Mouse (Mus musculus) forebrain, embryonic 15.5 days (tissue): ENCODE data around the gene Hdac10. TPM values are rescaled to one million over a fixed set of nuclear protein-coding genes. Genes with fewer than 3 reads are reported as not detected.

Source experiments
- ATAC-seq: fragments of 200-750 bp; cut with Nextera tagmentation; replicated peaks from 2 replicates; pipeline ENCODE4 v1.8.0; 2017; ENCODE audit warnings: mild to moderate bottlenecking, moderate TSS enrichment, moderate library complexity
- H3K27ac ChIP-seq: fragments of 300-500 bp; sonication (generic); replicated peaks from 2 replicates; pipeline ENCODE4 v1.5.1; 2015; ENCODE audit warnings: mild to moderate bottlenecking, inconsistent platforms
- H3K27me3 ChIP-seq: fragments of 300-500 bp; sonication (generic); 2 replicates; pipeline ENCODE4 v1.6.1; 2015; ENCODE audit warnings: inconsistent platforms
- H3K36me3 ChIP-seq: fragments of 300-500 bp; sonication (generic); 2 replicates; pipeline ENCODE4 v1.6.1; 2015; ENCODE audit warnings: mild to moderate bottlenecking, inconsistent platforms
- H3K4me1 ChIP-seq: fragments of 300-500 bp; sonication (generic); 2 replicates; pipeline ENCODE4 v1.6.1; 2015; ENCODE audit warnings: inconsistent platforms
- H3K4me2 ChIP-seq: fragments of 300-500 bp; sonication (generic); replicated peaks from 2 replicates; pipeline ENCODE4 v1.6.1; 2015; ENCODE audit warnings: mild to moderate bottlenecking, inconsistent platforms
- H3K4me3 ChIP-seq: fragments of 300-500 bp; sonication (generic); 2 replicates; pipeline ENCODE4 v1.5.1; 2015; ENCODE audit warnings: mild to moderate bottlenecking, inconsistent platforms
- H3K9ac ChIP-seq: fragments of 300-500 bp; sonication (generic); replicated peaks from 2 replicates; pipeline ENCODE4 v1.6.1; 2015; ENCODE audit warnings: mild to moderate bottlenecking, inconsistent platforms
- H3K9me3 ChIP-seq: fragments of 300-500 bp; sonication (generic); 2 replicates; pipeline ENCODE4 v1.6.1; 2016; ENCODE audit warnings: inconsistent platforms
- WGBS: fragments of 180-500 bp; shearing (Covaris S2); methylation state at CpG from one replicate; pipeline ENCODE4 v1.1.7; 2015; ENCODE audit warnings: mixed read lengths; 5-methylcytosine and 5-hydroxymethylcytosine counted together
- microRNA-seq: library from miRNA; unstranded; fragments of <30 nt; microRNA quantifications from one replicate; pipeline ENCODE4, GENCODE M21; 2016
- polyA plus RNA-seq: library from polyadenylated mRNA; unstranded; fragments of >200 nt; fragmentation: Nextera tagmentation; extraction: Ambion mirVana; gene quantifications from 2 replicates; pipeline ENCODE4 v1.2.1, GENCODE M21; 2015

Hdac10 gene
- polyA plus RNA-seq, 1 experiment from 2014 or later, result 31.5 TPM

DNA sequence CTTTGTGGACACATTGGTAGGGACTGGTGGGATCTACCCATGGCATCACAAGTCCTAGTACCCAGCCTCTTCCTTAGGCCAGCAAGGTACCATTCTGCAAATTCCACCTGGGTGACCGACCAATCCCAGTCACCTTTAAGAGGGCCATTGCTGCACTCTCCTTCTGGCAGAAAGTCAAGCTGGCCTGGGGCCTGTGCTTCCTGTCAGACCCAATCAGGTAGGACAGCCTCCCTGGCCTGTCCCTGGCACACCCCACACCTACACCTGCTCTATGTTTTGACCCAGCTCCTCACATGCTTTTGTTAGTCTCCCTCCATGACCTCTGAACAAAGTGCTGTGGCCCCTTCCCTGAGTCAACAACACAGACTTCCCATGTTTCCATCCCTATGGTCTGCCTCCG is 43.7 kb downstream of the Hdac10 start:
- 94% methylated on average over 2 of the region's 2 CpGs for WGBS
- no peak overlapping the region for H3K27ac ChIP-seq
- peaks cover 46% of the 10 kb centered on the region for H3K36me3 ChIP-seq
- no peaks in the 10 kb centered on the region for H3K27me3 ChIP-seq
- no peak overlapping the region for H3K4me2 ChIP-seq
- no peak for ATAC-seq
- no peak overlapping the region for H3K4me3 ChIP-seq
- H3K4me1 ChIP-seq, result peaks cover 13% of the 10 kb centered on the region
- H3K9me3 ChIP-seq, result no peaks in the 10 kb centered on the region
- H3K9ac ChIP-seq, result no peak overlapping the region

- H3K27ac ChIP-seq, result no peak overlapping the region
- H3K9ac ChIP-seq, result no peak overlapping the region
- 96% methylated on average over 1 of the region's 1 CpGs for WGBS
- no peak overlapping the region for H3K4me3 ChIP-seq
- no peak overlapping the region for H3K4me2 ChIP-seq
- no peak for ATAC-seq
- H3K9me3 ChIP-seq, result no peaks in the 10 kb centered on the region
- H3K36me3 ChIP-seq, result peaks cover 46% of the 10 kb centered on the region
- H3K4me1 ChIP-seq, result peaks cover 10% of the 10 kb centered on the region
- H3K27me3 ChIP-seq, result no peaks in the 10 kb centered on the region
Observed at GRCm38 (mm10) chr15:89083906-89084305, 44.6 kb downstream of the Hdac10 start.

DNA sequence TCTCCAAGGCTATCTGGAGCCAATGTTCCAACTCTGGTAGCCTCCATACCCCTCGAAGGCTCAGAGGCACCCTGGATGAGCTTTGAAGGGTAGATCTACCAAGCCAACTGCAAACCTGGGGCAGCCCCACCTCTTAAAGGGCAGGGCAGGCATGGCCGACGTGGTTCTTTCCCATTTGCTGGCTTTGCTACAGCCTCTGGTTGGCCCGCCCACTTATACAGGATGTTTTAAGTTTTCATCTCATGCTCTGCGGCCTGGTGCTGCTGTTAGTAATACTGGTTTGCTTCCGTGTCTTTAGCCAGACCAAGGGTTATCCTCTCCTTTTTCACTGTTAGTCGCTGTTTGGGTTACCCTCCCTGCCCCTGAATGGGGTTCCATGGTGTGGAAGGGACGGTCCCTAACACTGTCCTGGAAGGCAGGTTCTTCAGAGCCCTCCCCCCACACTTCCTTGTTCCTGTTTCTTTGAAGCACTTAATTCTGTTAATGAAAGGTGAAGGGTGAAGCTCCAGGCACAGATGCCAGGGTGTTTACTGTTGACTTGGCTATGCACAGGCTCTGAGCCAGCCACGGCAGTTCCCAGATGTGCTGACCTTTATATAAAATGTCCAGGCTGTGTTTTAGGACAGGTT is 50.2 kb downstream of the Hdac10 start:
- H3K27me3 ChIP-seq, result no peaks in the 10 kb centered on the region
- peaks cover 13% of the 10 kb centered on the region for H3K36me3 ChIP-seq
- H3K4me3 ChIP-seq, result no peak overlapping the region
- no peak overlapping the region for H3K9ac ChIP-seq
- H3K4me1 ChIP-seq, result peaks cover 36% of the 10 kb centered on the region
- no peaks in the 10 kb centered on the region for H3K9me3 ChIP-seq
- no peak overlapping the region for H3K27ac ChIP-seq
- no peak for ATAC-seq
- no peak overlapping the region for H3K4me2 ChIP-seq
- WGBS, result 78% methylated on average over 9 of the region's 9 CpGs

GRCm38 (mm10) chr15:89076156-89076731 is 52.3 kb downstream of the Hdac10 start:
- peaks cover 36% of the 10 kb centered on the region for H3K4me1 ChIP-seq
- H3K27ac ChIP-seq, result peak overlapping the region; percentile 79
- under 1% methylated on average over 39 of the region's 39 CpGs for WGBS
- H3K9ac ChIP-seq, result peak overlapping the region; percentile 76
- ATAC-seq, result peak; percentile 25; the same call in 1 of the 2 replicates
- H3K4me3 ChIP-seq, result peak overlapping the region; percentile 66
- no peaks in the 10 kb centered on the region for H3K9me3 ChIP-seq
- no peaks in the 10 kb centered on the region for H3K27me3 ChIP-seq
- peaks cover 5% of the 10 kb centered on the region; the same call in 1 of the 2 replicates for H3K36me3 ChIP-seq
- H3K4me2 ChIP-seq, result peak overlapping the region; percentile 75

- H3K27ac ChIP-seq, result peak overlapping the region; percentile 79
- peak; percentile 92 for ATAC-seq
- no peaks in the 10 kb centered on the region for H3K27me3 ChIP-seq
- H3K36me3 ChIP-seq, result no peaks in the 10 kb centered on the region
- H3K9me3 ChIP-seq, result no peaks in the 10 kb centered on the region
- under 1% methylated on average over 47 of the region's 59 CpGs for WGBS
- peak overlapping the region; percentile 76 for H3K9ac ChIP-seq
- H3K4me1 ChIP-seq, result peaks cover 36% of the 10 kb centered on the region
- peak overlapping the region; percentile 66 for H3K4me3 ChIP-seq
- peak overlapping the region; percentile 75 for H3K4me2 ChIP-seq
Observed at GRCm38 (mm10) chr15:89075478-89076147, 52.9 kb downstream of the Hdac10 start.

- Histone ChIP-seq H3K9me3 (no peaks in the 10 kb centered on the region), H3K4me1 (peaks cover 36% of the 10 kb centered on the region), H3K9ac (peak within 1 kb of the TSS; percentile 76), H3K27me3 (no peaks in the 10 kb centered on the region), H3K4me2 (peak within 1 kb of the TSS; percentile 75), H3K27ac (peak within 1 kb of the TSS; percentile 79), H3K4me3 (peak within 1 kb of the TSS; percentile 66), H3K36me3 (no peaks in the 10 kb centered on the region)
- peak; percentile 12; the same call in 1 of the 2 replicates for ATAC-seq
- WGBS, result 17% methylated on average over 11 of the region's 11 CpGs
Observed at GRCm38 (mm10) chr15:89074613-89075477, 53.7 kb downstream of the Hdac10 start, which contains the start of gene Trabd. Gene Trabd (plus strand): TSS chr15:89075124.

DNA sequence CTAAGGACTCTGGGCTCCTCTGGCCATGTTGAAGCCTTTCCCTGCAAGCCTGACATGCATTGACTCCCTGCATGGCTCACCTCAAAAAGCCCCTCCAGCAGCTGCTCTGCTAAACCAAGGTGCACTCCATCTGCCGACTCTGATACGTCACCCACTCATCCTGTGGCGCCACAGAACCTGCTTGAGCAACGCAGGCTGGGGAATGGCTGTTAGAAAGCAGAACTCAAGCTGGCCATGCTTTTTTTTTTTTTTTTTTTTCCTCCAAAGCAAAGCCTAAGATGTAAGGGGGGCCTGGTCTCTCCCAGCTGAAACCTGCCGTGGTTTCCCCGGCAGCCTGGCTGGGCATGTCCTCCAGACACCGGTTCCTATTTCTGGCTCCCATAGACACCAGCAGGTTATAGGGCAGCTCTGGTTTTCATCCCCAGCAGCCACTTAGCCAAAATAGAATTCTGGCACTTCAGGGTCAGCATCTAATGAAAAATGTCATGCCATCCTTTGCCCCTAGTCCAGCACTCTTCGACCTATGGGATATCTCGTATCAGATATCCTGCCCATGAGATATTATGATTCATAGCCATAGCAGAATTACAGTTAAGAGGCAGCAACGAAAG is 54.4 kb downstream of the Hdac10 start:
- H3K9me3 ChIP-seq, result no peaks in the 10 kb centered on the region
- 0 out of 2 replicates have a peak overlapping the region, but pooled peaks have one; percentile 76 for H3K9ac ChIP-seq
- WGBS, result 84% methylated on average over 10 of the region's 10 CpGs
- no peaks in the 10 kb centered on the region for H3K36me3 ChIP-seq
- no peaks in the 10 kb centered on the region for H3K27me3 ChIP-seq
- H3K4me2 ChIP-seq, result no peak overlapping the region
- H3K4me3 ChIP-seq, result no peak overlapping the region
- no peak for ATAC-seq
- peak overlapping the region; percentile 79; the same call in 1 of the 2 replicates for H3K27ac ChIP-seq
- H3K4me1 ChIP-seq, result peaks cover 36% of the 10 kb centered on the region

Small RNA genes within 50 kb of the gene (microRNA-seq; reads per million reads assigned to microRNA genes)
- not detected for gene Mir7118

Other genes with a start within 250 kb of the Hdac10 start
- gene Ttll8, start 174.3 kb downstream of the Hdac10 start, polyA plus RNA-seq, result 0.14 TPM in 1 of 2 replicates, not detected in the other
- gene Mlc1, start 149.7 kb downstream of the Hdac10 start, polyA plus RNA-seq, result 29.6 and 36.6 TPM in 2 replicates
- not detected in 2 replicates for gene Mov10l1, start 145.8 kb downstream of the Hdac10 start, polyA plus RNA-seq
- gene Panx2, start 69.0 kb downstream of the Hdac10 start, polyA plus RNA-seq, result 3.6 and 4.6 TPM in 2 replicates
- gene Trabd, start 53.6 kb downstream of the Hdac10 start, polyA plus RNA-seq, result 39.3 and 39.9 TPM in 2 replicates
- 25.0 and 26.0 TPM in 2 replicates for gene Selenoo, start 39.6 kb downstream of the Hdac10 start, polyA plus RNA-seq
- 17.5 and 17.7 TPM in 2 replicates for gene Tubgcp6, start 5.6 kb downstream of the Hdac10 start, polyA plus RNA-seq
- gene Mapk12, start 12.0 kb upstream of the Hdac10 start, polyA plus RNA-seq, result 5.5 and 5.8 TPM in 2 replicates
- 42.8 and 42.9 TPM in 2 replicates for gene Mapk11, start 20.9 kb upstream of the Hdac10 start, polyA plus RNA-seq
- gene Plxnb2, start 52.1 kb upstream of the Hdac10 start, polyA plus RNA-seq, result 113 and 118 TPM in 2 replicates
- 58.5 and 62.2 TPM in 2 replicates for gene Dennd6b, start 67.8 kb upstream of the Hdac10 start, polyA plus RNA-seq
- 79.8 and 83.6 TPM in 2 replicates for gene Ppp6r2, start 82.9 kb upstream of the Hdac10 start, polyA plus RNA-seq
- gene Sbf1, start 186.6 kb upstream of the Hdac10 start, polyA plus RNA-seq, result 79.0 and 83.4 TPM in 2 replicates
- gene Adm2, start 194.0 kb upstream of the Hdac10 start, polyA plus RNA-seq, result not detected in 2 replicates
- not detected in 2 replicates for gene Miox, start 205.7 kb upstream of the Hdac10 start, polyA plus RNA-seq
- gene Lmf2, start 227.0 kb upstream of the Hdac10 start, polyA plus RNA-seq, result 31.6 and 33.0 TPM in 2 replicates
- 127 and 149 TPM in 2 replicates for gene Ncaph2, start 227.0 kb upstream of the Hdac10 start, polyA plus RNA-seq
- 9.0 and 10.2 TPM in 2 replicates for gene Sco2, start 245.1 kb upstream of the Hdac10 start, polyA plus RNA-seq
- gene Tymp, start 248.3 kb upstream of the Hdac10 start, polyA plus RNA-seq, result 1.8 and 2.4 TPM in 2 replicates